Mouse (Mus musculus) frontal cortex, postnatal 10 days (tissue): Measurements from ENCODE around the gene Glipr1l1.
"Not testable (repeated sequence)": the region's sequence is repeated elsewhere in the genome, so short reads cannot be mapped to it uniquely, and the experiment has no call there.

Experiments
- DNase-seq, 2 experiments: peaks; one replicate each; pipeline ENCODE4 v3.0.0; 2022; ENCODE audit warnings: low spot score in 2 of 2, mixed read lengths in 1 of 2

Glipr1l1 gene

DNA sequence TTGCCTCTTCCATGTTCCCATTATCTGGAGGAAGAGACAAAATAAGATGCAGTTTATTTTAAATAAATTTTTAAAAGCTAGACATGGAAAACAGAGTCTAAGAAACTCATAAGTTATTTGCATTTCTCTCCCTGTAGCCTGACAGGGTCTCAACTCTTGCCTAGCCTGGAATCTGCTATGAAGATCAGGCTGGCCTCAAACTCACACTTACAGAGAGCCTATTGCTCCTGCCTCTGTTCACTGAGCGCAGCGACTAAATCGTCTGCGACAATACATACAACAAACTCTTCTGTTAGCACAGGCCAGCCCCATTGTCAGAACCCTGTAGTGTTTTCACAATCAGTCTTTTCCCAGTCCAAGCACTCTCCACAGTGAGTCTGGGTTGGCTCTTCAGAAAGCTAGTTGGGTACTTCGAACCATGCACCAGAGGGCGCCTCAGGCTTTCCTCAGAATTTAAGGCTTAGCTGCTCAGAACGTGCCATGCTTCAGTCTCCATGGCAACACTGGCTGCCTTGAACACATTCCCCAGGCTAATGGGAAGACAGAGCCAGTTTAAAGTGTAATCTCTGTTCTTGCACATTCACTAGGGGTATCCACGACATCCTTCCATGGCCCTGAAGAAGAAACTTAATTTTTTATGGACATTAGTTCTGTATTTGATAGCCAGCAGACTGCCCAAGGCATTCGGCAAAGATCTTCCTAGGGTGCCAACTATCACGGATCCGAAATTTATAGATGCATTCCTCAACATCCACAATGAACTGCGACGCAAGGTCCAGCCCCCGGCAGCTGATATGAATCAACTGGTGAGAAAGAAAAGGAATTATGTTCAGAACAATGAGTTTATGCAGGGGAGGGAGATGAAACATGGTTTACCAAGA is at the start of gene Glipr1l1:
Gene Glipr1l1, plus strand, starts transcription at position 488 of the 881 bp plus-strand sequence.
- DNase-seq = peak; percentile 68 to 81

GRCm38 (mm10) chr10:112023585-112023984 is 36.4 kb upstream of the Glipr1l1 start:
- DNase-seq = no peak

DNA sequence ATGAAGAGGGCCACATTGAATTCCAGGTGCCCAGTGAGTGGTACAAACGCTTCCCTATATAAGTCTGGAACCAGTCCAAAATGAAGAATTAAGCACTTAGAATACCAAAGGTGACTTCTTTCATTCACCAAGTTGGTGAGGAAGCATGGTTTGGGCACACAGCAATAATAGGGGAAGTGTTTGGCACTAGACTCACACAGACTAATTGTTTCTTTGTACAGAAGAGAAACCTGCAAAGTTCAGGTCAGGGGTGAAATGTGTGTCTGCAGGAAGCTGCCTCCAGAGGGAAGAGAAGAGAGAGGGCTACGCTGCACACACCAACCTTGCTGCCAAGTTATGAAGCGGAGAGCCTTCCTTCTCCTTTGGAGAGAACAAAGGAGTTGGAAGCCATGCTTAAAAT is 31.3 kb upstream of the Glipr1l1 start:
- DNase-seq = not testable (repeated sequence)

DNA sequence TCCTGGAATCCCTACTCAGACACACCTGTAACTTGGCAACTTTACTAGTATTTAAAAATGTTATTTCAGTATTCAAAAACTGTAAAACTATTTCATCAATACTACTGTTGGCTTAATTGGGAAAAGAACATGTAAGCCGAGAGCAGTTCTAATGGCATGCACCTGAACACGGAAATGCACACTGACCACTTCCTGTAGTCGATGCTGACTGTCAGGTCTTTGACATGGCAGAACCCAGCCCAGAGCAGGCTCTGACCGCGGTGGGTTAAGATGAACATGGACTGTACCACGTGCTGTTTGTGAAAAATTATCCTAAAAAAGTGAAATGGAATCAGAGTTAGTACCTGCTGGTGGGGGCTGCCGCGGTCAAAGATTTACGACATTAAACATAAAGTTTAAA is 16.5 kb upstream of the Glipr1l1 start:
- not testable (repeated sequence) for DNase-seq

DNA sequence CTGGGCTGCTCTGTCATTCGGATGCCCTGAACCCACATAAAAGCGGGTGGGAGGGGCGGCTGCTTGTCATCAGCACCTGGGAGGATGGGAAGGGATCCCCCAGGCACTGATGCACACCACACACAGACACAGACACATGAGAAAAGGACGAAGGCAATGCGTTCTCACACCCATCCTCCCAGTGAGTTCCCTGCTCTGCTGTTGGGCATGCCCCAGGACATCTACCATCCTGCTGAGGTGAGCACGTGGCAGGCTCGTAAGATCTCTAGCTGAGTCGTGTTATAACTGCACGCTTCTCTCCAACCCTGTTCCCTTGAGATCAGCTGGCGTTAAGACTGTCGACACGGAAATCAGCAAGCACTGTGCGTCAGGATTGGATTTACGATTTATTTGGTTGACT is 15.7 kb upstream of the Glipr1l1 start:
- DNase-seq = not testable (repeated sequence)

GRCm38 (mm10) chr10:112051220-112051619 is 8.8 kb upstream of the Glipr1l1 start:
- no peak for DNase-seq

GRCm38 (mm10) chr10:112051956-112052355 is 8.0 kb upstream of the Glipr1l1 start:
- DNase-seq = not testable (repeated sequence)

- DNase-seq = not testable (repeated sequence)
Measured at GRCm38 (mm10) chr10:112060583-112060934, 570 bp downstream of the Glipr1l1 start.

DNA sequence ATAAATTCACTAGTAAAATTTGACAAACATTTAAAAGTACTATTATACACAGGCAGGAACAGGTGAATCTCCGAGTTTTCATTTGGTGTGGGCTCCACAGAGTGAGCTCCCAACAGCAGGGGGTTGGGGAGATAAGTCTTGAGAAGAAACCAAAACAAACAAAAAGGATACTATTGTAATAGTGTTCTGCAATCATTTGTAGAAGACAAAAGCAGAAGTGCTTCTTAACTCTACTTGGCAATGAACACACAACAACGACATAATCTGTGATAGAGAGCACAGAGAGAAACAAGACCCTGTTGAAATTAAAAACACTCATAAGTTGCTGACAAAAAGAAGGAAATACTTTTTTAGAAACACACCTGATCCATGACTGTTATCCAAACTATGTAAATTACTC is 20.1 kb downstream of the Glipr1l1 start:
- no peak for DNase-seq

- no peak for DNase-seq
Measured at GRCm38 (mm10) chr10:112083157-112083556, 23.2 kb downstream of the Glipr1l1 start, which contains the start of gene Glipr1l2. Gene Glipr1l2, plus strand, starts transcription at chr10:112083354.

- peak; percentile 4 to 35 for DNase-seq
Measured at GRCm38 (mm10) chr10:112105785-112106184, 45.8 kb downstream of the Glipr1l1 start.

- no peak for DNase-seq
Measured at GRCm38 (mm10) chr10:112110401-112110800, 50.4 kb downstream of the Glipr1l1 start.

- not testable (repeated sequence) for DNase-seq
Measured at GRCm38 (mm10) chr10:112125090-112125489, 65.1 kb downstream of the Glipr1l1 start.

DNA sequence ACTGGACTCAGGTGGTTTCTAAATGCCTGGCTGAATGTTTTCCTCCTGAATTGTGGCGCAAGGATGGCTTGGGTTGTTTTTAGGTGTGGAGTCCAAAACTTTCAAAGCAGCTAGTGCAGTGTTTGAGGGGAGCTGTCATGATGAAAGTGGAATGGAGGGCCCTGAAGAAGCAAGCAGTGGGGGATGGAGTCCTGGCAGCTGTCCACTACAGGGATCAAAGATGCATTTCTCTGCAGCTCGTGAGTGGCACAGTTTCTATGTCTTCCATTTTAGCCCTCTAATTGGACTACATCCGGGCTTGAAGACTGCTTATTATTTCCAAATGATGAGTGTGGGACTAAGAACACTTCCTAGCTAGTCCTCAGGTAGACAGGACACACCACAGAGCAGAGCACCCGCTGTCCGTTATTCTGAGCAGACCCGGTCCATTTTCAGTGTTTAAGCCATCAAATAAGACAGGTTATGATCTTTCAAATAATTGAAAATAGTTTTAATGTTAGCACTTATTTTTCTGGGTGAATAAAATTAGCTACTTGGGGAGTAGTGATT is 67.8 kb downstream of the Glipr1l1 start:
- DNase-seq = not testable (repeated sequence)
